Mouse (Mus musculus): Measurements from ENCODE around the gene Lrrc8b.

- TF ChIP-seq CTCF (IDR thresholded peaks at IDR 0.05; ENCODE audit: borderline replicate concordance, control insufficient read depth, extremely low read depth, insufficient read depth, low read length, poor library complexity) (peak; percentile 71), POLR2A (IDR thresholded peaks at IDR 0.05; ENCODE audit: control insufficient read depth, extremely low read depth, insufficient read depth, low read length, poor library complexity) (peak; percentile 75)
Observed at GRCm38 (mm10) chr5:105519096-105519975, 103.8 kb downstream of the Lrrc8b start, which contains the start of gene Lrrc8c.
